Mouse (Mus musculus): ENCODE data around the gene Tnfsf13b. TPM values are rescaled to one million over a fixed set of nuclear protein-coding genes. Genes with fewer than 3 reads are reported as not detected.
A peak's percentile ranks its signal among the peaks of the same experiment; 100 is the strongest.

Tnfsf13b gene
- 3.7 and 5.0 TPM in 2 replicates for total RNA-seq (2021)
- long read RNA-seq, partial matches to known transcripts, result 1 of 1 reads
- long read RNA-seq, other reads (novel, unspliced or antisense), result 0 of 1 reads

DNA sequence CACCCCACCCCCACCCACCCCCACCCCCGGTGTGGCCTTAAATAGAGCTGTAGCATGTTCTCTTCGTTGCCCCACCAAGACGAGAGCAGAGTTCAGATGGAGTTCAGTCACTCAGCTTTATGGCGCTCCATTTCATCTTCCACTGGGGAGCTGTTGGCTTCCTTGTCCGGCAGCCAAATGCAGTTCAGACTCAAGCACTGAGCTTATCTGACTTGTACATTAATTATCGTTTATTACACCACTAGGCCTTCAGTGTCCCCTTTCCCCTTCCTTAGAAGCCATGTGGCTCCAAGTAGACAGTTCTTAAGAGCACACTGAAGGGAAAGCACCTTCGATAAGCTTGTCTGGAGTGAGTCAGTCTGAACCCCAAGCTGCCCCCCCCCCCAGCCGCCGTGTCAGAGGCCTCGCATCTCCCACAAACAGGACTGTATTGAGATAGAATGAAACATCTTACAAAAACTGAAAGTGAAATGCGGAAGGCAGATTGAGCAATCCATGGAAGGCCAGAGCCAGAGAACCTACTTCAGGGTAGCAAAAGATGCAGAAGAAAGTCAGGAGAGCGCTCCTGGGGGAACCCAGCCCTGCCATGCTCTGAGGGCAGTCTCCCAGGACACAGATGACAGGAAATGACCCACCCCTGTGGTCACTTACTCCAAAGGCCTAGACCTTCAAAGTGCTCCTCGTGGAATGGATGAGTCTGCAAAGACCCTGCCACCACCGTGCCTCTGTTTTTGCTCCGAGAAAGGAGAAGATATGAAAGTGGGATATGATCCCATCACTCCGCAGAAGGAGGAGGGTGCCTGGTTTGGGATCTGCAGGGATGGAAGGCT lies at the start of gene Tnfsf13b:
Gene Tnfsf13b, plus strand, starts transcription at position 312 of the 830 bp plus-strand sequence.
- no peak for DNase-seq

DNA sequence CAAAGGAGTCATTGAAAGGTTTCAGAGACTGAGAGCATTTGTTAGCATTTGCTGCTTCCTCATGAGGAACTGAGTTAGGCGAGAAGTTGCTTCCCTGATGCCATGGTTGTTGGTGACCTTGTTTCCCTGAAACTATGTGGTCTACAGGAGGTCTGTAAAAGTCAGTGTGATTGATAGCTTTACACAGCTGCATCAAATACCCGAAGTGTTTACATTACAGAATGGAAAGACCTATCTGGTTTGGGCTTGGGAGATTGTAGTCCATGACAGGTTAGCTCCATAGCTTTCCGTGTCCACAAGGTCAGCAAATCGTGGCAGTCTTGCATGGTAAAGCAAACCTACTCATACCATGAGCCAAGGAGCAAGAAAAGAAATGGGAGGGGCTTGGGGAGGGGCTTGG lies 47.9 kb upstream of the Tnfsf13b start:
- DNase-seq, result no peak

DNA sequence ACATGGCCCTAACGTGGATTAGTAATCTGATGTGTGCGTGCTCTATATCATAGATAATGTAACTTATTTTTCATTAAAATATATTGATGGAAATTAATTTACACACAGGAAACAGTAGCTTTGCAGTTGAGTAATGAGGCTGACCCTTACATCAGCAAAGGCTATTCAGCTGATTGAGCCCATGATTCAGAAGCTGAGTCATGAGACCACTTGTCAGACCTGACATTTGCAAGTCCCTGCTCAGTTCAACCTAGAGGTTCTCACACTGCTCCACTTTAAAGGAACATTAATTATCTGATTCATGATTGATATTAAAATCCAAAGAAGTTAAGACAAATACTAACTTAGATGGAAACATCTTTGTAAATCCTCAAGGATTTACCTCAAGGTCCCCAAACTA lies 46.3 kb upstream of the Tnfsf13b start:
- no peak for DNase-seq

DNA sequence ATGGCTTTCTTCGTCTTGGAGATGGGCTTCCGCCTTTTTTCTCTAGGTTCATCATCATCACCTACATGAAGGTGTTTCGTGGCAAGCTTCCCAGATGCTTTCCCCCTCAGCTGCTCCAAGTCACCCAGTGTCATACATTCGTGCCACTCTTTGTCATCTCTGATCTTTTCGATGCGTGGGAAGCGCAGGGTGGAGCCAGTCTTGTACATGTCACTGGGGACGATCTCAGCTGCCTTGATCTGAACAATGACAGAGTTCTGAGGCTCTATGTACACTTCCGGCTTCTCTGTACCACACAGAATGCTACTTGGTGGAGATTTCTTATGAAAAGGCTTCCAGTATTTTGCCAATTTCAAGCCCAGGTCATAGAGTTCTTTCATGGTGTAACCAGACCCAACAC lies 34.4 kb upstream of the Tnfsf13b start:
- no peak for DNase-seq

DNA sequence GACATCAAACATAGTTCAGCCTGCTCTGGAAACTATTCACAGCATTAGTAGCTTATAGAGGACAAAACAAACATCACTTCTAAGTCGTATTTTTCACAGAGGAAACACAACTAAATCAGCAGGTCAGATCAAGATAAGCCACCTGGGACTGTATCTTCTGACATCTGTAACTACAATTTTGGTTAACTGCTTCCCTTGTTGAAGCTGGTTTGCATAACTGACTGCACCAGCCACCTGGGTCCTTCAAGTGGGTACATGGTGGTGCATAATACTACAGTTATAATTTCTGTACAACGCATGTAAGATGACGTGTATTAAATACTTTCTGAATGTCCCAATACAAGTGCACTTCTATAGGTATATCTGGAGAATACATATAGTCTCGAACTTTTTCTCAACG lies 31.0 kb upstream of the Tnfsf13b start:
- DNase-seq, result no peak

DNA sequence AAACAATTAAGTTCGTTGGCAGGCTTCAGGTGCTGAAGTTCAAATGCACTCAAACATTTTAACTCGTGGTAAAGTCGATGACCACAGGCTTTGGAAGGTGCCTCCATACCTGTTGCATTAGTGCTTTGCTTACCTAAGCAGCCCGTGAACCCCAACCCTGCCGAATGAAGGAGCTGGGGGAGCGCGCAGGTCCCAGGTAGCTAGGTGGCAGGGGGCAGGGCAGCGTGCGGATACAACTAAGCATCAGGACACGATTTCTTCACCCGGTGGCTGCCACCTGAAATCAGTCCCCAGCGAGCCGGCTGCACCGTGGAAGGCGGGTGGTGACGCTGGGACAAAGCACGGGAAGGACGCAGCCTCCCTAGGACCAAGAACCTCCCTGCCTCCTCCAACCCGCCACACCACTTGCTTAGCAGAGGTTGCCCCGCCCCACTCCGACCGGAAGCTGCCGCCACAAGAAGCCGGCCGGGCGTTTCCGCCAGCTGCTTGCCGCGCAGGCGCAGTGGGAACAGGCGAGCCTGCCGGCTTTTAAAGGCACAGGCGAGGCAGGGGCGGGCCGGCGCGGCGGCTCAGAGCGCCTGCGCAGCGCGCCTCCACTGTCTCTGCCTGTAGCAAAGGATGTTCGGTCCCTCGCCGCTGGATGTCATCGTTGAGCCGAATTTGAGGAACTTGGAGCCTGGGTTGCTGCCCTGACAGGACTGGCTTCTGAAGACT lies 30.2 kb upstream of the Tnfsf13b start:
- peak; percentile 98 for DNase-seq

DNA sequence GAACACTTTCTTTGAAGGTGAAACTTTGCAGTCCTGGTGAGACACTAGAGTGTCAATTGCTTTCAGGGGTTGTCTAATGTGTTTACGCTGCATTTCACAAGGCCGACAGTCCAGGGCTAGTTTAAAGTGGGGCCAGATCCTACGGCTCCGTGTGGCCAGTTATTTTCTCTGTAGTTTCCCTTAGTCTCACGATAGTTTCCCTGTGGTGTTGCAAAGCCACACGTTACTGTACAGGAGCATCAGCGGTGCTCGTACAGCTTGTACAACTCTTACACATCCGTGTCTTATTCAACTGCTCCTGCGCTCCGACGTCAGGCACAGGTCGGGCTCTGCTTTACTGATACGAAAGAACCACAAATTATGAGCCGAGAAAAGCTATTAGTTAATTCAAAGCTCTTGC lies 29.3 kb upstream of the Tnfsf13b start:
- no peak for DNase-seq

DNA sequence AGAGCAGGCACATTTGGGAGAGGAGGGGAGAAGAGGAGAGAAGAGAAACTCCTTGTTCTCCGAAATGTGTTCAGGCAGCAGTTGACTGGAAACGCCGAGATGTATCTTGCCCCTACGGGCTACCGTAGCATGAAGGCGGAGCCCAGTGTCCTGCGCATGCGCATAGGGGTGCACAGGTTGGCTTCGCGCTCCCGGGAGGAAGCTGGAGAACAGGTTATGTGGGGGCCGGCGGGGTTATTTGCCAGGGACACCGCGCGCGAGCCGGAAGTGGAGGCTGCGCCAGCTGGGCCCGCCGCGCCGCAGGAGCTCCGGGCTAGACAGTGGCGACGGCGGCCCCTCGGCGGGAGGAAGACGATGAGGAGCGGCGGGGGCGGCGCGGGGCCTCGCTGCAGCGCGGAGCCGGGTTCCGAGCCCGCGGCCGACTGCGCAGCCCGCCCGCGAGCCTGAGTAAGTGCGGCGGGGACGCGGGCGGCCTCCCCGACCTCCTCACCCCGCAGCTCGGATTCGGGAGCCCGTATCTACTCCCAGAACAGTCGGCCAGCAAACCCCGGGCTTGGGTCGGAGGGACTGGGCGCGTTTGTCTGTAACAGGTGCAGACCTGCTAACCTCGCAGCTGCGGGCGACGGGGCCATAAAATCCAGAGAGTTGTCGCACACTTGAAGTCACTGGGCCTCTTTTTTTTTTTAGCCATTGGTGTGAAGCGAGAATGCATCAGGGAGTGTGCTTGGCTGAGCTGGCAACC lies 28.5 kb upstream of the Tnfsf13b start, which contains the start of the genes Lig4 and Abhd13:
Gene Lig4, minus strand, starts transcription at position 114 of the 742 bp plus-strand sequence.
Gene Abhd13, plus strand, starts transcription at position 135 of the 742 bp plus-strand sequence.
- peak; percentile 99 for DNase-seq

DNA sequence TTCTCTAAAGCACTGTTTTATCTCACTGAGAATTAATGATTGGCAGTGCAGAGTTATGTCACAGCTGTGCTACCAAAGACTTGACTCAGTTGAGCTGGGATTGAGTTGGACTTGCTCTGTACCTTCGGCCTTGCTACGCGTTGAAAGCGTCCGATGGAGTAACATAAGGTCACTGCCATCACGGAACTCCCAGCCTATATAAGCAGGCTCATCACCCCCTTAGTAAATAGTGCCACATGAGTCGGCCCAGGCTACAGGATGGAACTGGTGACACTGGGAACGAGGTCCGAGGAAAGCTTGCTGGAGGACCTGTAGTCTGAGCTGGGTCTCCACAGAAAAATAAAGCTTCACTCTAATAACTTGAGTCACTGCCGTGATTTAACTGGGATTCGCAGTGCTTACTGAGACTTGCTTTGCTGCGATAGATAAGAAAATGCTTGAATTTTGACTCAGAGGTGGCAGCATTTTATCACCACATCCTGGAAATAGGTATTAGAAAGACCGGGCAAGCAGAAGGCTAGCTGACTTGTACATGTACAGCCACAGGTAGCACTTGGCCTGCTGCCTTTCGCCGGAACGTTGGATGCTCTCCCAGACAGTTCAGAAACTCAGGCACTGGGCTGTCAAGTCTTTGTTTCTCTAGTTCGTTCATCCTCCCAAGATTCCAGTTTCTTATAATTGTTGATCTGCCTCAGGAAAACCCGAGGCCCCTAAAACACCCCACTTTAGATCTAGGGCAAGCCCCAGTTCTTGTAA lies 27.6 kb upstream of the Tnfsf13b start:
- DNase-seq, result no peak

DNA sequence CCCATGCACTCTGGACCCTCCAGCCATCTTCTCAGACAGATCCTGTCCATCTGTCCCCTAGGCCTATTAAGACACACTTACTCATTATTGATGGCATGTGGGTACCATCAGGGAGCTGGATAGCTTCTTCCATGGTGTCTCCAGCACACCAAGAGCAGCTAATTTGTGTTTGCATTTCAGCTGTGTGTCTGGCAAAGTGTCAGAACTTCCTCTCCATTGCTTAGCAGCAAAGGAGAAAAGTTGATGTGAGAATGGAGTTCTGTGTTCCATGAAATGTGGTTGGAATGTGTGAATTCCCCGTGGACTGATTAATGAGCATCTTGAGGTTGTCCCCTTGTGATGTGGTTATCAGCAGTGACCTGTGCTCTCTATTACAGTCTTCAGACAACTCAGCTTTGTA lies 26.5 kb upstream of the Tnfsf13b start:
- no peak for DNase-seq

DNA sequence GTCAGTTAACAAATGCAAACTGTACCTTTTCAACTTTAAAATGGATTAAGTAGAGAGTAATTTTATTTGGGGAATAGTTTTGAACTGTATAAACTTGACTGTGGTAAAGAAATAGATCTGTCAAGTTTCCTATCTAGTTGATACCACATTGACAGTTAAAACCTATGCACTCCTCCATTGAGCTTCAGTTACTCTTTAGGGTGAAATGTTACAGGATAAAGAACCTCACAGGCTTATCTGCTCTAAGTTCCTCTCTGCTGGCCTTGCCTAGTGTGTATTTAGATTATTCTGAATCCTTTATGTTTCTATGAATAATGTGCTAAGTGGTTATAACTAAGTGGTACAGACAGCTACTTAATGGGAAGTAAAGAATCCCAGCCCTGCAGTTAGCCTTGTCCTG lies 26.1 kb upstream of the Tnfsf13b start:
- no peak for DNase-seq

DNA sequence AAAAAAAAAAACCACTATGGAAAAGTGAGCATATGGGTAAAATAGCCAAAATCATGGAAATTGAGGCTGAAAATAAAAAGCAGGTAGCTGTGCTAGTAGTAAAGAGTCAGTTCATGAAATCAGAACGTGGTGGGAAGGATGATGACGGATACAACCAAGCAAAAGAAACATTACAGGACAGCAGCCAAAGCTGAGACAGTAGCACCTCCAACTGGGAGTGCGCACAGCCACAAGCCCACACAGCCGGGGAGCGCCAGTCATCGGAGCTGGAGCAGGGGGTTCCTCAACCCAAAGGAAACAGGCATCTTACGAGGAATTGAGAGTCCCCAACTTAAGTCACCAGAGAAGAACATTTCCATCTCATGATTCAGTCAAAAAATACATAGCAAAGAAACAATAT lies 2.2 kb upstream of the Tnfsf13b start:
- no peak for DNase-seq

DNA sequence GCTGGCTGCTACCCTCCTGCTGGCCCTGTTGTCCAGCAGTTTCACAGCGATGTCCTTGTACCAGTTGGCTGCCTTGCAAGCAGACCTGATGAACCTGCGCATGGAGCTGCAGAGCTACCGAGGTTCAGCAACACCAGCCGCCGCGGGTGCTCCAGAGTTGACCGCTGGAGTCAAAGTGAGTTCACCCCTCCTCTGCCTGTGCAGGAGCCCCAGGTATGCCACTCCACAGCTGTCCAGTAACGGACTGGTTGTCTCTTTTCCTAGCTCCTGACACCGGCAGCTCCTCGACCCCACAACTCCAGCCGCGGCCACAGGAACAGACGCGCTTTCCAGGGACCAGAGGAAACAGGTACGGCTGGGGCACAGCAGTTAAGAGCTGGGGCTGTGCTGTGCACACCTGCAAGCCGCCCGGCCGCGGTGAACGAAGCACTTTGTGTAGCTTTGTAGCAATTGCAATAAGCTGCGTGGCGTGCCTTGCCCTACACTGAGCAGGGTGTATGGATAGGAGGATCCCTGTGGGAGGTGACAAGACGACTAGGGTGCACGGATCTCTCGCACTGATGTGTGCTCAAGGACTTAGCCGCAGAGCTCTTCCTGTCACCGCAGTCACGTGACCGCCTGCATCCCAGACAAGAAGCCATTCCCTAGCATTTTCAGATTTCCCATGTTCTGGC lies 856 bp downstream of the Tnfsf13b start:
- peak; percentile 44 for DNase-seq

DNA sequence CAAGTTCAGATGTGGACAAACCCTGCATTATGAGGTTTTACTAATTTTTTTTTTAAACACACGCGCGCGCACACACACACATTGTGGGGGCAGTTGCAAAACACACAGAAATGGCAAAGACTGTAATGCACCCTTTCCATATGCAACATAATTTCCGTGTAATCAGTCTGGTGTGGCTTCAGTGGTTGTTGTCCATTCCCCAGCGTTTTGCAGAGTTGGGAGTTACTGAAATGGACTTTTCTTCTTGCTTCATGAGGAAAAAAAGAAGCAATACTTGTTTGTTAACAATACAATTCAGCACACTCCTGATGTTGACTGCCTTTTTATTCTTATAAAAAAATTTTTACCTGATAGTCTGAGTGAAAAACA lies 1.4 kb downstream of the Tnfsf13b start:
- DNase-seq, result no peak

DNA sequence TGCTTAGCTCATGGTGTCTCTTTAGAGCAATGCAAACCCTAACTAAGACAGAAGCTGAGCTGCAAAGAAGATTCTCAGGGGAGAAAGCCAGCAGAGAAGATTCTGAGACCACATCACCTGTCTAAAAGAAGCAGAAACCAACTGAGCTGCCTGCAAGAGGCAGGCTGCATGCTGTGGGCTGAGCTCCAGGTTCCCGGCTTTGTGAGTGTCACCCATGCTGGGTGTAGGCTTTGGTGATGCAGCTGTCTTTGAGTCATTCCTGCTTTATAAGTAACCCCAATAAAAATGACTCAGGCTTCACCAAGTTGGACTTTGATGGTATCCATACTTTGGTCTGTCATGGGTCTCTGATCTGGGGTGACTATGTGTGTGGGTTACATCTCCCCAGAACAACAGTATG lies 10.0 kb downstream of the Tnfsf13b start:
- DNase-seq, result no peak

DNA sequence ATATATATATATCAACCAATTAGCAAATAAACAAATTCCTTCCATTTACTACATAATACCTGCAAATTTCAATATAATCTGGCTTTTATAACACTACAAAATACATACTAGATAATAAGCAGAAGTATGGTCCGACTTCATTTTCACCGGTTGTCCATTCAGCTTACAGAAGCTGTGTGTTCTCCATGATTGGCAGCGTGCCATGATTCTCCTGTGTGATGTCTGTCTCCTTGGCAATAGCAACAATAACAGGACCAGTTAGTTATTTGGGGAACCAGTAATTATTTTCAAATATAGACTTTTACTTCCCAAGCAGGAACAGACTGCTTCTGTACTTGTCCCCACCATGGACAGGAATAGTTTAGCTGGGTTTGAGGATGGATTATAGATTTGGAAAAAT lies 11.0 kb downstream of the Tnfsf13b start:
- DNase-seq, result peak; percentile 30

DNA sequence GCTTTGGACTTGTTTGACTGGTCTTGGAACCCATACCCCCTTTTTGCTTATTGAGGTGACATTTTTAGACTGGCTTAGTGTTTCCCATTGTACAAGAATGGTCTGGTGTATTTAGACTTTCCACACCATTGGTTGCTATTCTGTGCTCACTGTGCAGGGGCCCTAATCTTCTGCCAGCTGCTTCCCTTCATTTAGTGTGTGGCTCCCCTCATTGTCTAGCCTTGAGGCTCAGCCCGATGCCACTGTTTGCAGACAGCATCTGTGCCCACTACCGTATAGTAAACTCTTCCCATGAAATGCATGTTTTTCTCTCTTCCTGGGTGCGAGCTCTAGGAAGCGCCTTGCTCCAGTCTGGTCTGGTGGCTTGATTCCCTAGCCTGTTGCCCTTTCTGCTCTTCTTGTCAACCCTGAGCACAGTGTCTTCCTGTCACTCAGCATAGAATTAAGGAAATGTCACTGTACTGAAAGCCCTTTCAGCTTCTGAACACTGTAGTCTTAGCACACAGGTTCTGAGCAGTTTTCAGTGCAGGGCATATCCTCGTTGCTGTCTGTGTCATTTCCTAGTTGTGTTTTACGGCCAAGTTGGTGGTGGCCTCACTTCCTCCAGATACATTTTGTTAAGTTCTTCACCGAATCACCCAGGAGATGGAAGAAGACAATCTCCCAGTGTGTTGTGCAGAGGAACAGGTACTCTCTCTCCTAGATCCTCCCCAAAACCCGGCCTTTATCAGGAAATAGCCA lies 24.2 kb downstream of the Tnfsf13b start:
- no peak for DNase-seq

DNA sequence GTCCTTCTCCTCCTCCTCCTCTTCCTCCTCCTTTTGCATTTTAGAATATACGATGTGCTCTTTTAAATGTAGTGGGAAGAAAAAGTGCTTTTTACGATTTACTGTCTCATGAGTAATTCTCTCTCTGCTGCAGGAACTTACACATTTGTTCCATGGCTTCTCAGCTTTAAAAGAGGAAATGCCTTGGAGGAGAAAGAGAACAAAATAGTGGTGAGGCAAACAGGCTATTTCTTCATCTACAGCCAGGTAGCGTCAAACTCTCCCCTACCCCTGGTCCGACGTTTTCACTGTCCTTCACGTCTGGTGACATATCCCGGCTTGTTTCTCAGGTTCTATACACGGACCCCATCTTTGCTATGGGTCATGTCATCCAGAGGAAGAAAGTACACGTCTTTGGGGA lies 24.9 kb downstream of the Tnfsf13b start:
- no peak for DNase-seq

DNA sequence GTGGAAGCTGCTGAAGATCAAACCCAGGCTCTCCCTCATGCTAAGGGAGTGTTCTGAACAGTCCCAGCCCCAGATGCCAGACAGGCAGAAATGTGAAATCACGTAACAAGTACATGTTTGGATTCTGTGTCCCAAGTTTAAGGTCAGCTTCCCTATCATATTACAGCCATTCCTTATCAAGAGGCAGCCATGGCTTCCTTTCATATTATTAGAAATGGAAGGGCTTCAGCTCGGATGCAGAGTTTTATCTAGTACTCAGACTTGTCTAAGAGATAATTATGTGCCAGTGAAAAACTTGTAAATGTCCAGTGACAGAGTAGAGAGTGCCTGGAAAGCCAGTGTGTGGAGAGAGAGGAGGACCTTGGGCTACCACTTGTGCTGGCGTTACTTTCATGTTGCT lies 34.6 kb downstream of the Tnfsf13b start:
- DNase-seq, result no peak

DNA sequence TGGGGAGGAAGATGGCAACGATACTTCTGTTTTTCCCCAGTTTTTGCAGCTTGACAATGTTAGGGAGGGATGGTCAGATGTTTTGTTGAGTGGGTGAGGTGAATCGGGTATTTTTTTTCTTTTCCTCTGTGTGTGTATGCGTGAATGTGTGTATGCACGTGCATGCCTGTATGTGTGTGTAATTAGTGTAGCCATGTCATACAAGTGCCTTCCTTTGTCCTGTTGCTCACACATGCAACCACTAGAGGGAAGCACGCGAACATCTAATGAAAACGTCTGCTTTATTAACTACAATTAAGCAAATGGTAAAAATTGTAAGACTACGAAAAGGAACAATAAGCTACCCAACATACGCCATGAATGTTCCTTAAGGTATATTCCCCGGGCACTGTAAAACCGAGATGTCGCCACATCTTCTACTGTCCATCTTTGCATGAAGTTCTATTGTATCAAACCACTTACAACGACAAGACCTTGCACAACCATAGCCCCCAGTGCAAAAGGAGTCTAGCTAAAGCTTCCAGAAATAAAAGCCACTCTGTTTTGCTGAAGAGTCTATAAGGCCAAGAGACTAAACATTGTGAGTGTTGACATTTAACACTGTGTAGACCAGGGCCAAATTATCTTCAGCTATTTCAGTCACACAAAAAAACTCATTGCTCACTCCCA lies 37.7 kb downstream of the Tnfsf13b start:
- no peak for DNase-seq

Data from adrenal gland, postnatal 25 days (tissue).